Mouse (Mus musculus): ENCODE measurements at regions not wholly inside any gene's neighbourhood (a gene's known extent, or its start where the extent isn't known, plus 50 kb on each side); places are given as distances from the start of the nearest gene placed in this dataset.

- no peak for TF ChIP-seq CTCF (IDR thresholded peaks at IDR 0.05; ENCODE audit: borderline replicate concordance, control insufficient read depth, extremely low read depth, insufficient read depth, low read length, poor library complexity)
- TF ChIP-seq POLR2A (IDR thresholded peaks at IDR 0.05; ENCODE audit: control insufficient read depth, extremely low read depth, insufficient read depth, low read length, poor library complexity), result no peak
These were observed 288.7 kb upstream of the Rps6ka3 start for GRCm38 (mm10) chrX:158921424-158921823.
